Mouse (Mus musculus) forebrain, embryonic 14.5 days (tissue): ENCODE measurements around the gene Ptger1. TPM values are rescaled to one million over a fixed set of nuclear protein-coding genes. Genes with fewer than 3 reads are reported as not detected.

Source experiments
- ATAC-seq: fragments of 200-750 bp; cut with Nextera tagmentation; 2 replicates; pipeline ENCODE4 v1.8.0; 2017; ENCODE audit warnings: mild to moderate bottlenecking, moderate library complexity
- DNase-seq: peaks from one replicate; pipeline ENCODE4 v3.0.0-alpha.2; 2015; ENCODE audit warnings: low spot score
- H3K27ac ChIP-seq: fragments of 300-500 bp; sonication (generic); 2 replicates; pipeline ENCODE4 v1.5.1; 2014; ENCODE audit warnings: low read depth, mild to moderate bottlenecking, control low read depth, low read length, moderate library complexity
- H3K27me3 ChIP-seq: fragments of 300-500 bp; sonication (generic); replicated peaks from 2 replicates; pipeline ENCODE4 v1.6.1; 2014; ENCODE audit warnings: low read length, control low read depth, mixed read lengths; ENCODE audit not compliant: control insufficient read depth, insufficient read depth
- H3K36me3 ChIP-seq: fragments of 300-500 bp; sonication (generic); 2 replicates; pipeline ENCODE4 v1.6.1; 2014; ENCODE audit warnings: low read length, control low read depth; ENCODE audit not compliant: control insufficient read depth, insufficient read depth
- H3K4me1 ChIP-seq: fragments of 300-500 bp; sonication (generic); 2 replicates; pipeline ENCODE4 v1.6.1; 2014; ENCODE audit warnings: antibody characterized with exemption, low read length, control low read depth; ENCODE audit not compliant: control insufficient read depth, insufficient read depth
- H3K4me2 ChIP-seq: fragments of 300-500 bp; sonication (generic); 2 replicates; pipeline ENCODE4 v1.6.1; 2014; ENCODE audit warnings: mild to moderate bottlenecking, control low read depth, low read length
- H3K4me3 ChIP-seq: fragments of 300-500 bp; sonication (generic); 2 replicates; pipeline ENCODE4 v1.5.1; 2014; ENCODE audit warnings: low read depth, low read length, control low read depth
- H3K9ac ChIP-seq: fragments of 300-500 bp; sonication (generic); 2 replicates; pipeline ENCODE4 v1.6.1; 2014; ENCODE audit warnings: mild to moderate bottlenecking, low read length, control low read depth, moderate library complexity
- H3K9me3 ChIP-seq: fragments of 300-500 bp; sonication (generic); replicated peaks from 2 replicates; pipeline ENCODE4 v1.6.1; 2016; ENCODE audit warnings: low read length, control low read depth, mixed read lengths; ENCODE audit not compliant: control insufficient read depth
- WGBS: fragments of 180-500 bp; shearing (Covaris S2); extraction: QIAGEN DNeasy Blood & Tissue Kit; methylation state at CpG from one replicate; pipeline ENCODE4 v1.1.7; 2014; 5-methylcytosine and 5-hydroxymethylcytosine counted together
- polyA plus RNA-seq: library from polyadenylated mRNA; unstranded; fragments of >200 nt; fragmentation: Nextera tagmentation; extraction: Ambion mirVana; gene quantifications from 2 replicates; pipeline ENCODE4 v1.2.1, GENCODE M21; 2014

Gene Ptger1
- 0.27 and 0.63 TPM in 2 replicates for polyA plus RNA-seq

- H3K27ac ChIP-seq = no peak within 1 kb of the TSS
- peaks cover 13% of the 10 kb centered on the region for H3K4me1 ChIP-seq
- ATAC-seq = no peak
- 41% methylated on average over 14 of the region's 14 CpGs for WGBS
- no peak within 1 kb of the TSS for H3K4me2 ChIP-seq
- 0 out of 2 replicates have a peak within 1 kb of the TSS, but pooled peaks have one; percentile 18 for H3K9ac ChIP-seq
- H3K9me3 ChIP-seq = no peaks in the 10 kb centered on the region
- no peak for DNase-seq
- no peaks in the 10 kb centered on the region for H3K27me3 ChIP-seq
- no peak within 1 kb of the TSS for H3K4me3 ChIP-seq
- H3K36me3 ChIP-seq = peaks cover 30% of the 10 kb centered on the region
These were observed at the start of gene Ptger1 for GRCm38 (mm10) chr8:83665969-83666865. TSS of gene Ptger1 (plus strand) at chr8:83666678.

- Histone ChIP-seq H3K4me2 (no peak overlapping the region), H3K27me3 (no peaks in the 10 kb centered on the region), H3K4me1 (no peaks in the 10 kb centered on the region), H3K4me3 (no peak overlapping the region), H3K36me3 (peaks cover 23% of the 10 kb centered on the region), H3K9me3 (no peaks in the 10 kb centered on the region), H3K27ac (no peak overlapping the region), H3K9ac (no peak overlapping the region)
- WGBS = 85% methylated on average over 2 of the region's 2 CpGs
- no peak for ATAC-seq
- no peak for DNase-seq
These were observed 49.4 kb upstream of the Ptger1 start for GRCm38 (mm10) chr8:83617111-83617510.

GRCm38 (mm10) chr8:83618566-83618965, 47.9 kb upstream of the Ptger1 start:
- no peak for ATAC-seq
- H3K4me3 ChIP-seq = no peak overlapping the region
- no peak for DNase-seq
- WGBS = 87% methylated on average over 2 of the region's 2 CpGs
- H3K27me3 ChIP-seq = no peaks in the 10 kb centered on the region
- H3K4me1 ChIP-seq = no peaks in the 10 kb centered on the region
- H3K9ac ChIP-seq = no peak overlapping the region
- H3K9me3 ChIP-seq = no peaks in the 10 kb centered on the region
- no peak overlapping the region for H3K27ac ChIP-seq
- H3K36me3 ChIP-seq = peaks cover 9% of the 10 kb centered on the region; the same call in 1 of the 2 replicates
- H3K4me2 ChIP-seq = no peak overlapping the region

GRCm38 (mm10) chr8:83619568-83620285, 46.8 kb upstream of the Ptger1 start:
- ATAC-seq (no peak), DNase-seq (no peak)
- Histone ChIP-seq H3K27me3 (no peaks in the 10 kb centered on the region), H3K36me3 (no peaks in the 10 kb centered on the region), H3K9ac (no peak overlapping the region), H3K4me2 (no peak overlapping the region), H3K4me1 (no peaks in the 10 kb centered on the region), H3K4me3 (no peak overlapping the region), H3K9me3 (no peaks in the 10 kb centered on the region), H3K27ac (no peak overlapping the region)
- 88% methylated on average over 9 of the region's 9 CpGs for WGBS

- Histone ChIP-seq H3K9ac (peak overlapping the region; percentile 72), H3K27ac (no peak overlapping the region), H3K4me1 (no peaks in the 10 kb centered on the region), H3K27me3 (no peaks in the 10 kb centered on the region), H3K36me3 (no peaks in the 10 kb centered on the region), H3K4me2 (peak overlapping the region; percentile 77), H3K9me3 (no peaks in the 10 kb centered on the region), H3K4me3 (peak overlapping the region; percentile 33)
- DNase-seq = no peak
- 0 out of 2 replicates have a peak, but pooled peaks have one; percentile 15 for ATAC-seq
- 52% methylated on average over 15 of the region's 15 CpGs for WGBS
These were observed 44.6 kb upstream of the Ptger1 start for GRCm38 (mm10) chr8:83621691-83622388.

GRCm38 (mm10) chr8:83622389-83622989, 44.0 kb upstream of the Ptger1 start:
- no peaks in the 10 kb centered on the region for H3K36me3 ChIP-seq
- peak; percentile 84 for DNase-seq
- ATAC-seq = peak; percentile 96
- no peaks in the 10 kb centered on the region for H3K9me3 ChIP-seq
- no peaks in the 10 kb centered on the region for H3K4me1 ChIP-seq
- H3K27ac ChIP-seq = no peak overlapping the region
- H3K4me3 ChIP-seq = peak overlapping the region; percentile 33
- no peaks in the 10 kb centered on the region for H3K27me3 ChIP-seq
- peak overlapping the region; percentile 72 for H3K9ac ChIP-seq
- H3K4me2 ChIP-seq = peak overlapping the region; percentile 77
- WGBS = 12% methylated on average over 23 of the region's 23 CpGs

- Histone ChIP-seq H3K4me1 (no peaks in the 10 kb centered on the region), H3K4me3 (no peak overlapping the region), H3K27me3 (no peaks in the 10 kb centered on the region), H3K27ac (no peak overlapping the region), H3K9me3 (no peaks in the 10 kb centered on the region), H3K36me3 (no peaks in the 10 kb centered on the region), H3K4me2 (no peak overlapping the region), H3K9ac (no peak overlapping the region)
- WGBS = 92% methylated on average over 7 of the region's 7 CpGs
- no peak for ATAC-seq
- no peak for DNase-seq
These were observed 42.9 kb upstream of the Ptger1 start for GRCm38 (mm10) chr8:83623549-83623948.

GRCm38 (mm10) chr8:83624739-83625138, 41.7 kb upstream of the Ptger1 start:
- H3K4me2 ChIP-seq = no peak overlapping the region
- ATAC-seq (no peak), DNase-seq (peak; percentile 49)
- H3K27me3 ChIP-seq = no peaks in the 10 kb centered on the region
- no peak overlapping the region for H3K27ac ChIP-seq
- no peaks in the 10 kb centered on the region for H3K36me3 ChIP-seq
- no peak overlapping the region for H3K9ac ChIP-seq
- no peaks in the 10 kb centered on the region for H3K9me3 ChIP-seq
- H3K4me3 ChIP-seq = no peak overlapping the region
- WGBS = 32% methylated on average over 3 of the region's 3 CpGs
- no peaks in the 10 kb centered on the region for H3K4me1 ChIP-seq
